Mouse (Mus musculus) cerebellum, adult 11-12 months (tissue): ENCODE measurements at regions not wholly inside any gene's neighbourhood (a gene's known extent, or its start where the extent isn't known, plus 50 kb on each side); places are given as distances from the start of the nearest gene placed in this dataset.

Source experiments
- DNase-seq: peaks from one replicate; pipeline ENCODE4 v3.0.0; 2022

DNA sequence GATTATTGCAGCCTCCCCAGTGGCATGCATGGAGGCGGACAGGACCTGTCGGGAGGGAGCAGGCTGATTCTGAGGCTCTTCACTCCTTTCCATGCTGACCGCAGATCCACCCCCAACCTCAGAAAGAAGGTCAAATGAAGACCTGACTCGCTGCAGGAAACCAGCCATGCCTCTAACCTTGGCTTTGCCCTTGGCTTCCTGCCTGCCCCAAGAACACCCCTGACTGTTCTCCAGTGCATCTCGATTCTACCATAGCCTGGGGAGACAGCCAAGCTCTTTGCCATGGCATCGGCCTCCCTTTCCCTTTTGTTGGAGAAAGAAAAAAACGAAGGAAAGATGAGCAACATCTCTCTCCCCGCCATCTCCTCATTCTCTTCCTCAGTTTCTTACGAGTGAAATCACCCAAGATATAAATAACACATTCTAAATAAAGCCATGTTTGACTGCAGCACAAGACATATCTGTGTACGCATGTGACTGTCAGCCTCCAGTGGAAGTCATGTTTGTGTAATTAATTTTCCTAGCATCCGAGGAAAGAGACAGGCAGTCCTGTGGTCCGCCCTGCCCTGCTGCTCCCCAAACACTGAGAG, 102.4 kb upstream of the Sdk1 start:
- DNase-seq: no peak

DNA sequence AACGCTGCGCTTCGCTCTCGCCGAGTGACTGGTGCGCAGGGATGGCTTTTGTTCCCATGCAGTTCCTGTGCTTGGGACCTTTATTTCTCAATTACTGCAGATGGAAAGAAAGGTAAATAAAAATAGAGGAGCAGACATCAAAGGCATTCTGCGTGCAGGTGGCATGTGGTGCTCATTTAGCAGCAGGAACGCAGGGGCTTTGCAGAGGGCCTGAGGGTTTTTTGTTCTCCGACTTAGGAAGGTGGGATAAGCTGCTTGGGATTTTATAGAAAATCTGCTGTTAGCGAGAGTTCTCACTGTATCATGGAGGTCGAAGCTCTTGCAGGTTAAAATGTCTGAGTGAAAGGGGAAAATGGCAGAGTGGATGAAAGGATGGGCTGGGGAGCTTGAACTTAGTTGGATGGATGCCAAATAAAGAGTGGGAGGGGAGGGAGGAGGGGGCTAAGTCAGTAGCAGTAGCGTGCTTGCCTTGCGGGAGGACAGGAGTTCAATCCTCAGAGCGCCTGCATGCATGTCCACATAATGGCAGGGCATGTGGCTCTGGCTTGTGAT, 101.9 kb upstream of the Sdk1 start:
- DNase-seq: no peak

DNA sequence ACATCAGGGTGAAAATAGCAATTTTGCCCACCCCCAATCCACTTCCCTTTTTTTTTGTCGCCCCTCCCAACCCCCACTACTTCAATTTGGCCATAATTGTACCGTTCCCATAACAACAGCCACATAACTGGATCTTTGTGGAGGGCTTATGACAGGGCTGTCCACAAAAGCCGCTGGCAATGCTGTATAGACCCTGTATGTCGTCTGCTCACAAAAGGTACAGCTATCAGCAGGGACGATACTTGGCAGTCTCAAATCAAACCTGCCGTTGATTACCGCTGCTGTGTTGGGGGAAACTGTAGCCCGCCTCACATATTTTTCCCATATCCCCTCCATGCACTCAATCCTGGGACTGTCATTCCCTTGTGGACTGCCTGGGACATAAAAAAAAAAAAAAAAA, 80.9 kb upstream of the Sdk1 start:
- DNase-seq: no peak

DNA sequence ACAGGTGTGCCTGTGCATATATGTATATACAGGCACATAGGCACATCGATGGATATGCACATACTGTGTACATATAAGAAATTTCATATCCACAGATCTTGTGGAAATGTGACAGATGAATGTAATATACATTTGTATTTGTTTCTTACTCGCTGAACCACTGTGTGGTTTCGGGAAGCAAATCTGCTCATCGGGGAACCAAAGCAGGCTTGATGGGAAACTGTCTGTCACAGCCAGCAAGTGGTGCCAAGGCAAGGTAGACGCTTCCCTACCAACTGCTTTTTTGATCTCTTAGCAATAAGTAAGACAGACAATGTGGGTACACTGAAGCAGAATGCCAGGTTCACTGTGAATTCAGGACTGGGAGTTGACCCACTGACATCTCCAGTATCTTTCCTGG, 80.3 kb upstream of the Sdk1 start:
- DNase-seq: no peak

DNA sequence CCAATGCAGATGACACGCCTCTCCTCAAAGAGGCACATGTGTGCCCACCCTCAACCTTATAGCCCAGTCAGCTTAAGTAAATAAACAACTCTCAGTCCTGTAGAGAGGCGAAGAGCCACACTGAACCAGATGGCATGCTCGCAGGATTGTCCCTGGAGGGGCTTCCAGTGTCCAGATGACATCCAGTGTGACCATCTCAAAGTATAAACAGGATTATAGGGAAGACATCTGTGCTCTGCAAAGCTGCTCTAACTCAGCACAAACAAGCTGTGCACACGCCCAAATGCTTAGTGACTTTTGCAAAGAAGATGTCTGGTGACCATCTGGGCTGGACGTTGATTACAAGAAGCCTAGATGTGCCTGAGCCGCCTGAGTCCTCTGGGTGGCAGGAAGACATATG, 58.8 kb upstream of the Sdk1 start:
- no peak for DNase-seq

DNA sequence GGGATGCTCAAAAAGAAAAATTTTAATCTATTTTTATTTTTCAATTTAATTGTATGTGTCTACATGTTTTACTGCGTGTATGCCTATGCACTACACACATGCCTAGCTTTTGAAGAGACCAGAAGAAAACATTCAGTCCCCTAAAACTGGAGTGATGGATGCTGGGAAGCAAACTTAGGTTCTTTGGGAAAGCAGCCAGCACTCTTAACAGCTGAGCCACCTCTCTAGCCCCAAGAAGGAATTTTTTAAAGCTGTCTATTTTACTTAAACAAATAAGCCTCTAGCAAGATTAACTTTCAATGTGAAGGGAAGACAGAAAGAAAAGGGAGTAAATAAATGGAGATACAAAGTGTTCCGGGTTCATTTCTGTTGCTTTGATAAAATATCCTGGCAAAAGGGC, 52.3 kb upstream of the Sdk1 start:
- no peak for DNase-seq
